Mouse (Mus musculus): Measurements from ENCODE around the gene Cyp4f39.
"Not testable (repeated sequence)": the region's sequence is repeated elsewhere in the genome, so short reads cannot be mapped to it uniquely, and the experiment has no call there.

The Cyp4f39 gene

GRCm38 (mm10) chr17:32474954-32475560 is 22.5 kb downstream of the Cyp4f39 start:
- DNase-seq (ENCODE audit: low spot score): no peak

- DNase-seq (ENCODE audit: low spot score): no peak
Measured at GRCm38 (mm10) chr17:32477204-32477603, 24.7 kb downstream of the Cyp4f39 start.

DNA sequence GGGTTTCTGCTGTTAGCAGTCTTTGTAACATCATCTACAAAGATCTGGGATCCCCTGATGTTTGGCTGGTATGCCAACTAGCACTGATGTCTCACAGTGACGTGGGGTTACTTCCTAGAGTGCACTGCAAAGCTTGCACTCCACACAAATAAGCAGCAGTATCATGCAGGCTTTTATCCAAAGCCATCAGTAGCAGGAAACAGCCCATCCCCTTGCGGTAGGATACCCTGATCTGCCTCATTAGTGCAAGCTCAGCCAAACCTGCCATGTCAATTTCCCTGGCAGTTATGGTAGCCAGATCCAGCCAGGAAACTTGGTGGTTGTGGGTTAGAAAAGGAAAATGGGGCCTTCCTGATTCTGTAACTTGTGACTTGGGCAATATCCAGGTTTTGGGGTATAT is 26.2 kb downstream of the Cyp4f39 start:
- no peak for DNase-seq (ENCODE audit: low spot score)

GRCm38 (mm10) chr17:32479554-32480506 is 27.3 kb downstream of the Cyp4f39 start:
- DNase-seq (ENCODE audit: low spot score): peak; percentile 34

DNA sequence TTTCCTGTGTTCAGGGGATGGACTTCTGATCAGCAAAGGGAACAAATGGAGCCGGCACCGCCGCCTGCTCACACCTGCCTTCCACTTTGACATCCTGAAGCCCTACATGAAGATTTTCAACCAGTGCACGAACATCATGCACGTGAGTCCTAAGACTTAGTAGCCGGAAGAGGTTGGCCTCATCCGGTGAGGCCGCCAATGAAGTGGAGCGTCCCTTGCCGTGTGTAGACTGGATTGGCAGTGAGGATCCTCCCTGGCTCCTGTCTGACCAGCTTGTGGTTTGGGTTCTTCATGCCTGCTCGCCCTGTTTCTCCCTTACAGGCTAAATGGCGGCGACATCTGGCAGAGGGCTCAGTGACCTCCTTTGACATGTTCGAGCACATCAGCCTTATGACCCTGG is 29.2 kb downstream of the Cyp4f39 start:
- DNase-seq (ENCODE audit: low spot score): no peak

- DNase-seq (ENCODE audit: low spot score): peak; percentile 11
Measured at GRCm38 (mm10) chr17:32483200-32483599, 30.7 kb downstream of the Cyp4f39 start.

DNA sequence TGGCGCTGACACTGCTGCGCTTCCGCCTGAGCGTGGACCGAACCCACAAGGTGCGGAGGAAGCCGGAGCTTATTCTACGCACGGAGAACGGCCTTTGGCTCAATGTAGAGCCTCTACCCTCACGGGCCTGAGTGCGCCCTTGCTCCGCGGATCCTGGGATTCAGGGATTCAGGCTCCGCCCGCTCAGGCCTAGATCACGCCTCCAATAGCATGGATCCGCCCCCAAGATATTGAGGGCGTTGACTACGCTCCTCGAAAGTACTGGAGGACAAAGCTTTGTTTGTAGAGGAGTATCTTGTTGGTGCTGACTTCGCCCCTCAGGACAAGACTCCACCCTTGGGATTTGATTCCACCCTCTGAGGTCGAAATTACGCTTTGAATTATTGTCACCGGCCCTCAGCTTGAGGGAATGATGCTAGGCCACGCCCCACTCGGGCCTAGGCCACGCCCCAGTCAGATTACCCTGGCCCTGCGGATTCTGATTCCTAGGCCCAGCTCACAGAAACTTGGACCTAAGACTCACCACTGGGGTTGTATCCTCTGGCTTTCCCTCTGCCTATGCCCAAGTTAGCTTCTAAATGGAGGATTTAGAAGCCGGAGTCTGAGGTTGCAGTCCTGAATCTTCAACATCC is 39.9 kb downstream of the Cyp4f39 start:
- no peak for DNase-seq (ENCODE audit: low spot score)

GRCm38 (mm10) chr17:32494601-32495000 is 42.1 kb downstream of the Cyp4f39 start:
- DNase-seq (ENCODE audit: low spot score): peak; percentile 80

DNA sequence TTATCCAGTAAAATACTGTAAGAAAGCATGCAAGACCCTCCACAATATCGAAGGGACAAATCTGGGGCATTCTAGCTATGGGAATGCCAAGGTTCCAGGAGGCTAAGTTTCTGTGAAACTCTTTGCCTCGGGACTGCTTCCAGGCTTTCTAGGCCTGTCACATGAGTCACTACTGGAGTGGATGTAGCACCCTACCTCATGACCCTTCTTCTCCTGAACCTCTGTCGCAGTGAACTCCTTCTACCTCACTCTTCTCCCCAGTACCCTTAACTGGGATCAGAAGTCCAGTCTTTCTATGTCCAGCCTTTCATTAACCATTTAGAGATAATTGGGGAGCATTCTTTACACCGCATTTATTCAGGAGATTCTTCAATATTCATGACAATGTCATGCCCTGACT is 48.0 kb downstream of the Cyp4f39 start:
- not testable (repeated sequence) for DNase-seq (ENCODE audit: low spot score)

DNA sequence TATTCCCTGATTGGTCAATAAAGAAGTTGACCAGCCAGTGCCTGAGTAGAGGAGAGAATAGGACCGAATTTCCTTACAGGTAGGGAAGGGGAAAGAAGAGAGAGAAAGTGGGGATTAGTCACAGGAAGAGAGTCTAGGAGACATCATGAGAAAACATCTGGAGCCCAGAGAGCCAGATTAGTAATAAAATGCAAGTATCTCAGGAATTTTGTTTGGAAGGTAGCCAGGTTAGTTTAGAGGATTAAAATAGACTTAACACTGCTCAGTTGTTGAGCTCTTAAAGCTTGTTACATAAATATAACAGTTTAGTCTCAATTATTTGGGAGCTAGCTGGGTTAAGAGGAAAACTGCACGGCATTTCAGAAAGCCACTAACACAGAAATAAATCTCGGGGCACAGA is 48.5 kb downstream of the Cyp4f39 start:
- no peak for DNase-seq (ENCODE audit: low spot score)

DNA sequence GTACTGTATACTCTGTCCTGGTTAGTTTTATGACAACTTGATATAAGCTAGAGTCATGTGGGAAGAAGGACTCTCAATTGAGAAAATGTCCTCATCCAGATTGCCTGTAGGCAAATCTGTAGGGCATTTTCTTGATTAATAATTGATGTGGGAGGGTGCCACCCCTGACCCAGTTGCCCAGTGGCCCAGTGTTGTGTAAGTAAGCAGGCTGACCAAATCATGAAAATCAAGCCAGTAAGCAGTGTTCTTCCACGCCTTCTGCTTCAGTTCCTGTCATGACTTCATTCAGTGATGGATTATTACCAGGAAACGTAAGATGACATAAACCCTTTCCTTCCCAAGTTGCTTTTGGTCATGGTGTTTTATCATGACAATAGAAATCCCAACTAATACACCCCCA is 50.6 kb downstream of the Cyp4f39 start:
- DNase-seq (ENCODE audit: low spot score): no peak

DNA sequence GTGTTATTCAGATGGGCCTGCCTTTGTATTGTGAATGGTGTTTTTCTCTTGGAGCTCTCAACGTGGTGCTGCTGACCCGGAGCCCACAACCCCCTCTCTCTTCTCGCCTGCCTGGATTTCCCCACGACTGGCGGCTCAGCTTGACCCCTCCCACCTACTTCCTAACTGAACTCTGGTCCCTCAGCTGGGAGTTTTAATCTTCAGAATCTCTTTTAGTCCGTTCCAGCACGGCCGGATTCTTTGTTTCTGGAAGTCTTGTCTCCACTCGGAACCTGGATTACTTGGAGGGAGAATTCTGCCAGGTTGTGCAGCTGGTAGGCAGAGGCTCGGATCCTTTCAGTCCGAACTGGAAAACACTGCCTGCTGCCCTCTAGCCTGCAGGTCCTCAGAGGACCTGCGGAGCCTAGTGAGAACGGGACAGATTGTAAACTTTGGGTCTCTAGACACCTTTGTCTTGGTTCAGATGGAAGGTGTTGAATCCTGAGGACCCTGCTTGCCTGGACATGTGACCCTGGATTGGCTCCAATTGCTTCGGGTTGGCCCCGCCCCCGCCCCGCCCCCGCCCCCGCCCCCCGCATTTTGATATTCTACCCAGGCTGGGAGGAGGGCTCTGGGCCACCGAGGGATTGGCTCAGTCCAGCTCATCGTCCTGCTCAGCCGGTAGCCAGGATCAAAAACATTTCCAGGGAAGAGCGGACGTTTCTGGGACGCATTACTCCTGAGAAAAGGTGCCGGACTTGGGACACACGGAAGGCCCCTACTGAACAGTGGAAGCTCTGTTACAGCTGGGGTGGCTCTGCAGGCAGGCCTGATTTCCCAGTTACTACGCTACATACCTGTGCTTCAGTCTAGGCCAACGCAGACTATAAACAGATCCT is 53.6 kb downstream of the Cyp4f39 start, which contains the start of gene Cyp4f17:
Cyp4f17 (plus strand) TSS at position 200 of the 878 bp plus-strand sequence.
- DNase-seq (ENCODE audit: low spot score): peak; percentile 65

- DNase-seq (ENCODE audit: low spot score): peak; percentile 32
Measured at GRCm38 (mm10) chr17:32506729-32507245, 54.3 kb downstream of the Cyp4f39 start.

- no peak for DNase-seq (ENCODE audit: low spot score)
Measured at GRCm38 (mm10) chr17:32516126-32516525, 63.6 kb downstream of the Cyp4f39 start.

- DNase-seq (ENCODE audit: low spot score): no peak
Measured at GRCm38 (mm10) chr17:32521981-32522380, 69.5 kb downstream of the Cyp4f39 start.

- DNase-seq (ENCODE audit: low spot score): no peak
Measured at GRCm38 (mm10) chr17:32522386-32522785, 69.9 kb downstream of the Cyp4f39 start.

- DNase-seq (ENCODE audit: low spot score): no peak
Measured at GRCm38 (mm10) chr17:32522816-32523215, 70.3 kb downstream of the Cyp4f39 start.

DNA sequence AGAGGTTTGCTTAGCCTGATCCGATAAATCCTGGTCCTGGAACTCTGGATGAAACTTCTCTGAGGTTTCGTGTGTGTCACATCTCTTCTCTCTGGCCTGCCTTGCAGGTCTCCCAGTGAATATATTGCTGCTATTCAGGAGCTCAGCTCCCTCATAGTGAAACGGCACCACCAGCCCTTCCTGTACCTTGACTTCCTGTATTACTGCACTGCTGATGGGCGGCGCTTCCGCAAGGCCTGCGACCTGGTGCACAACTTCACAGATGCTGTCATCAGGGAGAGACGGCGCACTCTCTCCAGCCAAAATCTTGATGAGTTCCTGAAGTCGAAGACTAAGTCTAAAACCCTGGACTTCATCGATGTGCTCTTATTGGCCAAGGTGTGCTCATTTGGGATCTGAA is 71.4 kb downstream of the Cyp4f39 start:
- no peak for DNase-seq (ENCODE audit: low spot score)

GRCm38 (mm10) chr17:32526341-32526740 is 73.8 kb downstream of the Cyp4f39 start:
- not testable (repeated sequence) for DNase-seq (ENCODE audit: low spot score)

DNA sequence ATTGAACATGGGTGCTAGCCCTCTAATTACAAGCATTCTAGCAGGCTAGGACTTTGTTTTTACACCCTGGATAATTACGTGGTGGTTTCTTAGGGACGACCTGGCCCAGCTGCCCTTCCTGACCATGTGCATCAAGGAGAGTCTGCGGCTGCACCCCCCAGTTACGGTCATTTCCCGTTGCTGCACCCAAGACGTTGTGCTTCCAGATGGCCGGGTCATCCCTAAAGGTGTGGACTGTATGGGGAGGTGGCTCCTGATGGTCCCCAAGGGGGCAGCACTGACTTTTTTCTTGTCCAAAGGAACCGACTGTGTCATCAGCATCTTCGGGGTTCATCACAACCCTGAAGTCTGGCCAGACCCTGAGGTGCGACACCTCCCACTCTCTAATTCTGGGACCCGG is 75.2 kb downstream of the Cyp4f39 start:
- no peak for DNase-seq (ENCODE audit: low spot score)

Measured in MN1 (cell line).